14 mouse cellular contexts compared by ENCODE assay signal in genomic region chr3:79073541-79074244, GRCm38 (mm10).
"Had no signal": no experiment of that assay in that cellular context is flagged by ENCODE, and none has a peak within 500 bp of the region (broad histone marks: within the 10 kb centered on the region; RNA-seq: fewer than 3 reads in every experiment).

No protein-coding gene starts in this region.

- H3K4me2 ChIP-seq: limb, embryonic 13.5 days; midbrain, embryonic 12.5 days; neural tube, embryonic 13.5 days had no signal

- H3K9ac ChIP-seq: limb, embryonic 13.5 days; midbrain, embryonic 12.5 days; neural tube, embryonic 13.5 days had no signal

- H3K27ac ChIP-seq: kidney, postnatal 0 days; limb, embryonic 13.5 days; midbrain, embryonic 12.5 days; neural tube, embryonic 13.5 days; stomach, postnatal 0 days had no signal

- ATAC-seq: midbrain, embryonic 16.5 days had no signal

- H3K9me3 ChIP-seq: limb, embryonic 13.5 days; midbrain, embryonic 12.5 days; neural tube, embryonic 13.5 days had no signal

- H3K27me3 ChIP-seq: limb, embryonic 13.5 days; midbrain, embryonic 12.5 days; neural tube, embryonic 13.5 days had no signal

- H3K4me1 ChIP-seq: limb, embryonic 13.5 days; midbrain, embryonic 12.5 days; neural tube, embryonic 13.5 days had no signal

- H3K4me3 ChIP-seq: limb, embryonic 13.5 days; midbrain, embryonic 12.5 days; neural tube, embryonic 13.5 days had no signal

- DNase-seq: kidney, adult 11 months; kidney, adult 9 months; kidney, postnatal 36 days; layer of hippocampus, adult 9-11 months; layer of hippocampus, postnatal 36 days; left cerebral cortex, postnatal 4 days; lung, adult 18-20 months; right cerebral cortex, postnatal 25 days had no signal
